Mouse (Mus musculus) megakaryocyte, embryonic 14.5 days (primary cell): ENCODE measurements around the gene Rfx3.

Experiments used
- FLI1 ChIP-seq: IDR thresholded peaks from 2 replicates; pipeline ENCODE4 v1.6.1; 2012; ENCODE audit warnings: low read length, inconsistent platforms, mixed read lengths
- GATA1 ChIP-seq: IDR thresholded peaks from 3 replicates; pipeline ENCODE4 v1.6.1; 2012; ENCODE audit warnings: mixed read lengths, low read length, inconsistent platforms, borderline replicate concordance

GRCm38 (mm10) chr19:27718931-27719330 is 292.0 kb downstream of the Rfx3 start:
- TF ChIP-seq GATA1 (no peak), FLI1 (no peak)
